Mouse (Mus musculus) stomach, postnatal 0 days (tissue): Measurements from ENCODE around the gene Xlr. TPM values are rescaled to one million over a fixed set of nuclear protein-coding genes. Genes with fewer than 3 reads are reported as not detected.
"Not testable (repeated sequence)": the region's sequence is repeated elsewhere in the genome, so short reads cannot be mapped to it uniquely, and the experiment has no call there.

Experiments
- ATAC-seq: fragments of 200-750 bp; cut with Nextera tagmentation; 2 replicates; pipeline ENCODE4 v1.8.0; 2017; ENCODE audit not compliant: low FRiP score, low TSS enrichment
- DNase-seq: peaks from one replicate; pipeline ENCODE4 v3.0.0-alpha.2; 2016; ENCODE audit warnings: low spot score
- H3K27ac ChIP-seq: fragments of 300-500 bp; sonication (generic); replicated peaks from 2 replicates; pipeline ENCODE4 v1.5.1; 2014; ENCODE audit warnings: mild to moderate bottlenecking, control low read depth
- H3K27me3 ChIP-seq: fragments of 300-500 bp; sonication (generic); 2 replicates; pipeline ENCODE4 v1.6.1; 2014; ENCODE audit warnings: low read length; ENCODE audit not compliant: control insufficient read depth, insufficient read depth
- H3K36me3 ChIP-seq: fragments of 300-500 bp; sonication (generic); 2 replicates; pipeline ENCODE4 v1.6.1; 2014; ENCODE audit warnings: low read length, mixed read lengths; ENCODE audit not compliant: control insufficient read depth, insufficient read depth
- H3K4me1 ChIP-seq: fragments of 300-500 bp; sonication (generic); replicated peaks from 2 replicates; pipeline ENCODE4 v1.6.1; 2014; ENCODE audit warnings: antibody characterized with exemption; ENCODE audit not compliant: control insufficient read depth, insufficient read depth
- H3K4me2 ChIP-seq: fragments of 300-500 bp; sonication (generic); replicated peaks from 2 replicates; pipeline ENCODE4 v1.6.1; 2014; ENCODE audit warnings: low read depth, mild to moderate bottlenecking, control low read depth, moderate library complexity
- H3K4me3 ChIP-seq: fragments of 300-500 bp; sonication (generic); 2 replicates; pipeline ENCODE4 v1.5.1; 2014; ENCODE audit warnings: low read depth, low read length, control low read depth
- H3K9ac ChIP-seq: fragments of 300-500 bp; sonication (generic); 2 replicates; pipeline ENCODE4 v1.6.1; 2014; ENCODE audit warnings: mild to moderate bottlenecking, low read length, control low read depth, mixed read lengths
- H3K9me3 ChIP-seq: fragments of 300-500 bp; sonication (generic); 2 replicates; pipeline ENCODE4 v1.6.1; 2016; ENCODE audit warnings: low read length; ENCODE audit not compliant: control insufficient read depth
- CTCF ChIP-seq: IDR thresholded peaks from 2 replicates; pipeline ENCODE4 v1.5.1; 2016; ENCODE audit warnings: antibody characterized with exemption, low read depth, mild to moderate bottlenecking, moderate library complexity
- EP300 ChIP-seq: optimal IDR thresholded peaks from 2 replicates; pipeline ENCODE3; 2016; ENCODE audit warnings: antibody characterized with exemption
- WGBS: fragments of 180-500 bp; shearing (Covaris S2); extraction: QIAGEN DNeasy Blood & Tissue Kit; methylation state at CpG from one replicate; pipeline ENCODE4 v1.1.7; 2014; 5-methylcytosine and 5-hydroxymethylcytosine counted together
- polyA plus RNA-seq: library from polyadenylated mRNA; unstranded; fragments of >200 nt; fragmentation: Nextera tagmentation; extraction: Ambion mirVana; gene quantifications from 2 replicates; pipeline ENCODE4 v1.2.1, GENCODE M21; 2015

Gene Xlr
- 2.3 TPM in 2 replicates for polyA plus RNA-seq

DNA sequence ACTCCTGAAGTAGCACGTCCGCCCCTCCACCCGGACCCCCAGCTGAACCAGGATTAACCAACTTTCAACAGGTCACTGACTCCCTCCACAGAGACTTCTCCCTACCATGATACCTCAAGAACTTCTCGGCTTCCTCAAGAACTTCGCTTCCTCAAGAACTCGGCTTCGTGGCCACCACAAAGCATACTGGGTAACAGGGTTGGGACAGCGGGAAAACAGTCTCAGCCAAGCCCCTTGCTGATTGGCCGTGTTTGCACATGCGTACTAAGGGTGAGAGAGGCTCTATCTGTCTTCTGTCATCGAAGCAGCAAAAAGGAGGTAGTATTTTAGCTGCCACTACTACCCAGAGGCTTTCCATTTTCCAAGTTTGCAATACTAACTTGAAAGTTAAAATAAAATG lies at the start of gene Xlr:
TSS of gene Xlr (minus strand) at position 188 of the 400 bp plus-strand sequence.
- not testable (repeated sequence) for H3K9ac ChIP-seq, DNase-seq, H3K27ac ChIP-seq, H3K4me2 ChIP-seq, H3K9me3 ChIP-seq, ATAC-seq, H3K4me1 ChIP-seq, H3K4me3 ChIP-seq, H3K27me3 ChIP-seq, H3K36me3 ChIP-seq
- 80% methylated on average over 11 of the region's 11 CpGs for WGBS

DNA sequence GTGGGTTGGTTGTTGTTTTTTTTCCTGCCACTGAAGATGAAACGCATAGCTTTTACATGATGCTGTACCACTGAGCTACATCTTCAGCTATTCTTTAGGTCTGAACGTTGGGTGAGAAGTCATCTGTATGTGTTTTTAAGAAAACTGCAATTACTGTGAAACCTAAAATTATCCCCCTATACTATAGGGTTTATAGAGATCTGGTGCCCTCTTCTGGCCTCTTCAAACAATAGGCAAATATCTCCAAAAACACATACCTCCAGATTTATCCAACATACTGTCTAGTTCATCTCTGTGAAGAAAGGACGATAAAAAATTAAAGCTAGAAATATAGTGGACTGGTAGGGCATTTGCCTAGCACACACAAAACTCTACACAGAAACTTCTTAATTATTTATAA lies 1.6 kb upstream of the Xlr start:
- H3K36me3 ChIP-seq = no peaks in the 10 kb centered on the region
- DNase-seq (no peak), ATAC-seq (no peak)

DNA sequence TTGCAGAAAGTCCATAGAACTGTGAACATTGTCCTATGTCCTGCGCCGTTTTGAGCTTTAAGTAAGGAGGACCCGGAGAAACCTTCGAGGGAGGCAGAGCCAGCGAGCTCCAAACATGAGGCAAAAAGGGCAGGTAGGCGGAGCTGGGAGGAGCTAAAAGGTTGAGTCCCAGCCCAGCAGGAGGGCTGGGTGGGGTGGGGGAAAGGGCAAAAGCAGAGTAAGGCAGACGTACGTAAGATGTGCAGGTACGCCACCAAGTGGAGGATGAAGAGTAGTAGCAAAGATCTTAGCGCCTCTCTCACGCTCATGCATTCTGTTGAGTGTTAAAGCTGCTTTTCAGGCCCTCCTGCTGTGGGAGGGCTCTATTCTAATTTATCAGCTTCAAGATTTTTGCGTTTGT lies 21.2 kb downstream of the Xlr start, which contains the start of gene Zfp36l3:
TSS of gene Zfp36l3 (minus strand) at position 119 of the 400 bp plus-strand sequence.
- ATAC-seq (no peak), DNase-seq (no peak)
- no peaks in the 10 kb centered on the region for H3K4me1 ChIP-seq
- H3K4me3 ChIP-seq = no peak within 1 kb of the TSS
- no peak within 1 kb of the TSS for H3K9ac ChIP-seq
- TF ChIP-seq EP300 (no peak), CTCF (no peak)
- H3K9me3 ChIP-seq = no peaks in the 10 kb centered on the region
- WGBS = 84% methylated on average over 11 of the region's 12 CpGs
- no peaks in the 10 kb centered on the region for H3K36me3 ChIP-seq
- H3K4me2 ChIP-seq = no peak within 1 kb of the TSS
- no peaks in the 10 kb centered on the region for H3K27me3 ChIP-seq
- H3K27ac ChIP-seq = no peak within 1 kb of the TSS

More for the DNA sequence above, 1.6 kb upstream of the Xlr start:
- Histone ChIP-seq H3K4me3 (no peak overlapping the region), H3K27me3 (no peaks in the 10 kb centered on the region), H3K9me3 (no peaks in the 10 kb centered on the region), H3K4me1 (no peaks in the 10 kb centered on the region), H3K9ac (no peak overlapping the region), H3K4me2 (no peak overlapping the region), H3K27ac (no peak overlapping the region)
- TF ChIP-seq CTCF (peak; percentile 55), EP300 (no peak)
- 43% methylated on average over 3 of the region's 3 CpGs for WGBS

DNA sequence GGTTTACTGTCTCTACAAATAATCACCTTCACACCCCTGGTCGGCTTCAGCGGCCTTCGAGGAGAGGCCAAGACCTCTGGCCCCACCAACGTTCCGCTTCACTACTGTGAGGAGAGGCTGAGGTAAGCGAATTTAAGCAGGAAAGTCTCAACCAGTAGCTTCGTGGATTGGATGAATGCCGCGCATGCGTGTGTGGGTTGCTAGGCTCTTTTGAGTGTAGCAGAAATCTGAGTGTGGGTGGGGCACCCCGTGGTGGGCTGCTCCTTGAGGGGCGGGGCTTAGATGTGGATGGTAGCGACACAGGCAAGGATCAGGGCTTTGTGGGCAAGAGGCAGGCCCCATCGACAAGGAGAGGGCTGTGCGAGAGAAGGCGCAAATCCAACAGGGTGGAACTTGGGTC lies 39.8 kb downstream of the Xlr start, which contains the start of gene 1700013H16Rik:
TSS of gene 1700013H16Rik (minus strand) at position 96 of the 400 bp plus-strand sequence.
- Histone ChIP-seq H3K9me3 (no peaks in the 10 kb centered on the region), H3K4me3 (no peak within 1 kb of the TSS), H3K36me3 (no peaks in the 10 kb centered on the region), H3K4me1 (no peaks in the 10 kb centered on the region), H3K27ac (no peak within 1 kb of the TSS), H3K27me3 (no peaks in the 10 kb centered on the region), H3K4me2 (no peak within 1 kb of the TSS), H3K9ac (no peak within 1 kb of the TSS)
- 91% methylated on average over 16 of the region's 16 CpGs for WGBS
- ATAC-seq (no peak), DNase-seq (no peak)
- TF ChIP-seq EP300 (no peak), CTCF (no peak)

DNA sequence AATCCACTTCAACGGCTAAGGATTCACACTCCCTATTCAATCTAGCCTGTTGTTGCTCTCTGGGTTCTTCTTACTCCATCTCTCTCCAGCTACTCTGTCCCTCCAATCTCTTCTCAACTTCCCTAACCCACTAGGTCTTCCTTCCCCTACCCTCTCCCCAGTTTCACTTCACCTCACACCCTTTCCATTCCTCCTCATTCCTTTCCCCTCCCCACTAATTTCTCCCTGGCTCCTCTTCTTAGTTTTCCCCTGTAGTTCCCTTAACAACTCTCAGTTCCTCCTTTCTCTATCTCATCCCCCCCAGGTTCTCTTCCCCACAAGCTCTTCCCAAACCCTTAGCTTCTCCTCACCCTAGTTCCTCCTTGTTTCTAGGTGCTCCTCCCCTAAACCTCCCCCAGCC lies 44.7 kb downstream of the Xlr start:
- Histone ChIP-seq H3K36me3 (no peaks in the 10 kb centered on the region), H3K27ac (no peak overlapping the region), H3K9ac (no peak overlapping the region), H3K4me2 (no peak overlapping the region), H3K4me3 (no peak overlapping the region), H3K27me3 (no peaks in the 10 kb centered on the region), H3K9me3 (no peaks in the 10 kb centered on the region), H3K4me1 (no peaks in the 10 kb centered on the region)
- DNase-seq = no peak
- ATAC-seq = no peak
- WGBS = 78% methylated on average over 1 of the region's 1 CpGs
- TF ChIP-seq EP300 (no peak), CTCF (no peak)

DNA sequence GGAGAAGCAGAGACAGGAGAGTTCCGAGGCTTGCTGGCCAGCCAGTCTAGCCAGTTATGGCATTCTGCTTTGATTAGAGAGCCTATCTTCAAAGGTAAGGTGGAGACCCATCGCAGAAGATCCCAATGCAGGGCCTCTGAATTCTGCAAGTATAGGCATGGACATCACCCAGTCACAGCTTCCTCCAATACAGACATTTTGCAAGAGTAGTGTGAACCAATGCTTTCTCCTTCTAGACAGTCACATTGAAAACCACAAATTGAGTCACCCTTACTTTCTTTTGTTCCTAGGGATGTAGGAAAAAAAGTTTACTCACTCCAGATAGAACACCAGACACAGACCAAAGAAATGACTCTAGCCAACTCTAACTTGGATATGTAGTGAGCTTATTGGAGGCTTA lies 68.5 kb downstream of the Xlr start:
- Histone ChIP-seq H3K4me2 (no peak overlapping the region), H3K27ac (no peak overlapping the region), H3K4me1 (no peaks in the 10 kb centered on the region), H3K9me3 (no peaks in the 10 kb centered on the region), H3K27me3 (no peaks in the 10 kb centered on the region), H3K4me3 (no peak overlapping the region), H3K36me3 (no peaks in the 10 kb centered on the region), H3K9ac (no peak overlapping the region)
- TF ChIP-seq EP300 (no peak), CTCF (no peak)
- 76% methylated on average over 2 of the region's 2 CpGs for WGBS
- DNase-seq (no peak), ATAC-seq (no peak)

Other genes starting within 250 kb of the Xlr start
- 20.0 and 23.6 TPM in 2 replicates for gene Rtl8c, start 189.7 kb downstream of the Xlr start, polyA plus RNA-seq
- not detected in 2 replicates for gene Gm14597, start 188.7 kb downstream of the Xlr start, polyA plus RNA-seq
- 43.9 and 47.6 TPM in 2 replicates for gene Rtl8a, start 154.0 kb downstream of the Xlr start, polyA plus RNA-seq
- gene Rtl8b, start 127.3 kb downstream of the Xlr start, polyA plus RNA-seq = 37.0 and 41.6 TPM in 2 replicates
- 0.06 and 0.08 TPM in 2 replicates for gene 4930502E18Rik, start 72.9 kb downstream of the Xlr start, polyA plus RNA-seq
- gene 1700013H16Rik, start 39.9 kb downstream of the Xlr start, polyA plus RNA-seq = not detected in 2 replicates
- not detected in 2 replicates for gene Zfp36l3, start 21.3 kb downstream of the Xlr start, polyA plus RNA-seq